Mouse (Mus musculus) gastrocnemius, adult 18-20 months (tissue): ENCODE results near the gene Itprip. TPM values are rescaled to one million over a fixed set of nuclear protein-coding genes. Genes with fewer than 3 reads are reported as not detected.

Source experiments
- DNase-seq: peaks from one replicate; pipeline ENCODE4 v3.0.0; 2021; ENCODE audit warnings: low spot score
- long read RNA-seq, 2 experiments: library from polyadenylated mRNA; stranded (forward); transcript quantifications; one replicate each; pipeline ENCODE4 v2.0.0; 2021
- total RNA-seq, 2 experiments: library from RNA; stranded (reverse); gene quantifications; 2 replicates each; pipeline ENCODE4 v1.2.3; 2021

Gene Itprip
- total RNA-seq = under 1 TPM; 0.50 to 0.90 TPM
- long read RNA-seq, experiment 1, partial matches to known transcripts = 0 of 3 reads
- long read RNA-seq, experiment 1, other reads (novel, unspliced or antisense) = 3 of 3 reads
- long read RNA-seq, experiment 2, partial matches to known transcripts = 0 of 1 reads
- long read RNA-seq, experiment 2, other reads (novel, unspliced or antisense) = 1 of 1 reads

DNA sequence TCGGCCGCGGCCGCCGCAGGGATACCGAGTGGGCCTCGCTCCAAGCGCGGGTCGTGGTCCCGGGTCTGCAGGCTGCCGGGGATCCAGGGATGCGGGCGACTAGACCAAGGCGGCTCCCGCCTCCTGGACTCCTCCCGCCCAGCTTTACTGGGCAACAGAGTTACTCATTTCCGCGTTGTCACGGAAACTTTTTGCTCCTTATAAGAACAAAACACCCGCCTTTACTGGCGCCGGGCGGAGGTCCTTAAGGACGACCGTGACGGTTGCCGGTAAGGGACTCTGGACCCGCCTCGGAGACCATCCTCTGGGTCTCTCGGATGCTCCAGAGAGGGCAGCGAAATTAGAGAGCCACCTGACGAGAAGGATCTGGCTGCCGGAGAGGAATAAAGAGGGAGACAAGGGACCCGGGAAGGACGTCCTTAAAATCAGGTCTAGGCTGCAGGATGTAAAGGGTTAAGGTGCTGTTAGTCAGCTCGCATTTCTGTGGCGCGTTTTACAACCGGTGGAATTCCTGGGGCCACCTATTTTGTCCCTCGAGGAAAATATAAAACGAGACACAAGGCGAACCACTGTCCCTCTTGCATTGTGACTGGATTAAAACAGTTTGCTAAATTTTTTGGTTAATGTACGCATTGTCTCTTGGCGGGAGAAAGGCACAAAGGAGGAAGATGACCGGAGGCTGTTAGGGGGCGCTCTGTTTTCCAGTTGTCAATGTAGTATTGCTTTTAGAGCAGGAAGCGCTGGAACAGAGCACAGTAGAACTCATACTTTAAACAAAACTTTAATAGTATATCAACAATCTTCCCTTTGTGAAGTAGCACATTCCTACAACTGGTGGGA, at the start of gene Itprip, which contains the start of gene Cfap43:
Gene Itprip (minus strand): TSS at position 174 of the 840 bp plus-strand sequence.
Gene Cfap43 (minus strand): TSS at position 162 of the 840 bp plus-strand sequence.
- peak; percentile 78 for DNase-seq

DNA sequence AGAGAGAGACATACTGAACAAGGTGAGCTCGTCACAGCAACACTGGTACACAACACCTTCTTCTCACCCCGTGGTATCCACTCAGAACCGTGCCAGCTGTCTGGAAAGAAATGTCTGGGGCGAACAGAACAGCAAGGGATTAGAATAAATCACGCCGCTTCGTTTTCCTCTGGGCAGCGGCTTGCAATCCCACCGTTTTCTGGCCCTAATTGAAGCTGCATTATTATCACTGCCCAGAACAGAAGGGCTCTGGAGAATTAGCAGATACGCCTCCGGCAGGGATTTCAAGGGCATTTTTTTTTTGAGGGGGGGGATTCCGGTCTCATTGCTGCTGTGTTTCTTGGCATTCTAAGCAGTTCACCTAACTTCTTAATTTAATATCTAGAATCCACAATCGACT, 39.1 kb upstream of the Itprip start:
- DNase-seq = no peak

DNA sequence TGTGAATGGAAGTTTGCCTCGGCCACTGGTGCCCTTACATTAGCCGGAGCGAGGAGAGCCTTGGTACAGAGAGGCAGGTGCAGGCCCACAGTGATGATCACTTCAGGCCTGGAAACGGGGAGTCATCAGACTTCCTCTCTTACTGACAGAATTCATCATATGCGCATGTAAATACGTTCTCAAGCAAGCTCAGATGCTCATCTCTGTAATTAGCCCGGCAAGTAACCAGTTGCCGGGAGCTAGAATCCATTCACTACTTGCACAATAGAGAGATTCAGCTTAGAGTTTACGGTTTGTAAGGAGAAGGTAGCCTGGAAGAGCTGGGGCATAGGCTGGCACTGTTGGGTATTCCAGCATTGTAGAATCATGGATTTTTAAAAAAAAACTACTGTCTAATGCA, 34.1 kb upstream of the Itprip start:
- no peak for DNase-seq

DNA sequence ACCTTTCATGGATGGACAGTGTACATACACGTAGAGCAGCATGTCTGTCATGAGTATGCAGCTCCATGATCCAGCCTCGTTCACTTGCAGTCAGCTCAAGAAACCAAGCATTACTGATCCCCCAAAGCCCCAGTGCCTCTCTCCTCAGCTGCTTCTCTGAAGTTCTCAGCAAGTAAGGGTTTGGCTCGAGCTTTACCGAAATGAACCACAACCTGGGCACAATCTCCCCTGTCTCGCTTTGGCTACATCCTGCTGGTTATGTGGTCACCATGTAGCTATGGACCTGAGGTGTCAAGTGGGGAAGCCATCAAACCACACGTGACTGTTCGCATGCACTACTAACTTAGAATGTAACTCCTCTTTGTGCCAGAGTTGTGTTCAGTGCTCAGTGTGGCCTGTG, 31.8 kb upstream of the Itprip start:
- no peak for DNase-seq

DNA sequence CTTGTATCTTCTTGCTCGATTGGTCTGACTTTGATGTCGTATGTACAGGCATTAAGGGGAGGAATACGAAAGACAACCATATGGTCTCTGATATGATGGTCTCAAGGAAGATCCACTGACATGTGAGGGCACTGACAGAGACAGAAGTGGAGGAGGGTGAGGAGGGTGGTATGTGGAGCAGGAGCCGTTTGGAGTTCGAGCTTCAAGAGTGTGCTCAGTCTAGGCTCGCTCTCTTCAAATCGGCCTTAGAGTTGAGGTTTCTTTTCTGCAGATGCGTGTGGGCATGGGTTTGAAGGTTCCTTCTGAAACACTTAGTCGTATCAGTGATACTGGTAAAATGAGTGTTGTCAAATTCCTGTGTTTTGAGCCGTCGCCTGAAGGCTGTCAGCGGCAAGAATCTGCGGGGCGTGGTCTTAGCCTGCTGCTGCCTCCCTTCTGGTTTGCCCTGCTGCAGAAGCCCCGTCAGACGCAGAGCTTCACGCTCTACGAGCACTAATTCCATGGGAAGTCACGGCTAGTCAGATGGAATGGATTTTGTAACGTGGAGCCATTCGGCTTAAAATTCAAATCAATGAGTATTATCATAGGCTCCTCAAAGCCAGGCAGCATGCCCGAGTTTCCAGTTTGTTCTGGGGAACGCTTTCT, 27.8 kb upstream of the Itprip start:
- no peak for DNase-seq

DNA sequence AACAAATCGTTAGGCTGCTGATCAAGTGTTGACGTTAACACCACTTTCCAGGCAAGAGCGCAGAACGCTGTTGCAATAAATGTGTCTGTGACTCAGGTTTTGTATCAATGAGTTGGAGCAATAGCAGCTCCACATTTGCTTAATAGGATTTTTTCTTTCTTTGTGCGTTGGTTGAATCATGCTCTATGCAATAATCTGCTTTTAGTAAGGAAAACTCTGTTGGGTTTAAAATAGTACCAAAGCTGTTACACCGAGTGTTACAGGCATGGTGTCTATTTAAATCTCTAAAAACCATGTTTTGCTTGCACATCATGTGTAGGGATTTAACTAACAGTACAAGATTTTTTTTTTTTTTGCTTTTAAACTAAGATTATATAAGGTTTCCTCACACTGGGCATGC, 20.3 kb upstream of the Itprip start:
- no peak for DNase-seq

DNA sequence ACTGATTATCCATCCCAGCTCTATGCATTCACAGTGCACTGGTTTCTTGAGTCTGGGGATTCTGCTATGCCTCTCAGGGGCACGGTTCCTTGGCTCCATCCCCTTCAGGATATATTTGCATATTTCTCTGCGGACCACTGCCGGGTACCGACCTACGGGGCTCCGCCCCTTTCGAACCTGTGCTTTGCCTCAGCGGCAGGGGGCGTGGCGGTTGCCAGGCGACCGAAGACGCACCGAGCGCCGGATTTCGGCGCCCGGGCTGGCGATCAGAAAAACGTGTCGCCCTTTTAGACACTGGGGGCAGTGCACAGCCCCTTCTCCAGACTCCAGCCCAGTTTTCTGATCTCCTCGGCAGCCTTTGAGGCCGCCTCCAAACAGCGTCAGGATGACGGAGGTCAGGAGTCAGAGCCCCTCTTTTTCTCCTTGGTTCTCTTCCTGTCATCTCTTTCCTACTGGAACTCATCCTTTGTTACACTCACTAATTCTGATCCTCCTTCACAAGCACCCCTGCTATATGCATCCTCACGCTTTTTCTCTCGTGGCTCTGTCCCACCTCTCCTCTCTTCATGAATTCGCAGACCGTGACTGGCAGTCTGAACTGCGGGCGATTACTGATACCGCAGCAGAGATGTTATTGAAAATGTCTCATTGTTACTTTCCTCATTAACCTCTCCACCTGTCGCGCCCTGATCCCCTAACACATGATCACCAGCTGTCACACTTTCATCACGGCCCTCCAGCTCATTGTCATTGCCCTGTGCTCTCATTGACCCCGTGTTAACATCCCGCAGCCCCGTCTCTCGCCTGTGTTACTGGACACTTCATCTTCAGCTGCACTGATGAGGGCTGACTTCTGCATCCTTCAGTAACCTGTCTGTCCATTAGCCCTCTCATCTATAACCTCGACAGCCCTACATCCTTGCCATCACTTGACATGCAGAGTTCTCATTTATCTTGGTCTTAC, 18.6 kb upstream of the Itprip start, which contains the start of gene Cfap58:
Gene Cfap58 (plus strand): TSS at position 233 of the 964 bp plus-strand sequence.
- DNase-seq = no peak

DNA sequence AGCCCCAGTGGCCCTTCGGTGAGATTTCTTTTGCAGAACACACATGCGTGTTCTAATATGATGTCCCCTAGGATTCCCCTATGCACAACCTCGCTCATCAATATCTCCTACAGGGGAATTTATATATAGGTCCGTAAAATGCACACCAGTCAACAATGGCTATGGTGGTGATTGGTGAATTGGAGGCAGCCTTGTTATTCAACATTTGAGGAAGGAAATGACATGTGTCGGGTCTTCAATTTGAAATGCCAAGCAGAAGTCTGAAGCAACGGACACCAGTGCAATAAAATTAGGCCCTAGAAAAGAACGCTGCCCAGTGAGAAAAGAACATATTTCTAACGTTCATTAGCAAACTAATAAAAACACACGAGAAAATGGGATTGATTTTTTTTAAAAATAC, 17.8 kb upstream of the Itprip start:
- no peak for DNase-seq

DNA sequence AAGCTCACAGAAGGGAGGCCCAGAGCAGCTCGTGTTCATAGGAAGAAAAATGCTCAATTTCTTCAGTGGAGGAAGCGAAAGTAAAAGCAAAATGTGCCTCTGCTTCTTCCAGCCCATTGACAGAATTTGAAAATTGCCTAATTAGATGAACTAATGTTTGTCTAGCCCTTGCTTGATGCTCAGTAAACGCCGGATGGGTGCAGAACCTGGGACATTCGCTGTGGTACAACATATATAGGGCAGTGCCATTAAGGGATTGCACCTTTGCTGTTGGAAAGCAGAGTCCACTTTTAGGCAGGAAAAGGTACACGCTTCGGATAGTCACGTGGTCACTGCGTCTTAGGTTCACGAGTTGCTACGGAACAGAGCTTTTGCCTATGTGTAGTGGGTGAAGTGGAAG, 17.4 kb upstream of the Itprip start:
- no peak for DNase-seq

DNA sequence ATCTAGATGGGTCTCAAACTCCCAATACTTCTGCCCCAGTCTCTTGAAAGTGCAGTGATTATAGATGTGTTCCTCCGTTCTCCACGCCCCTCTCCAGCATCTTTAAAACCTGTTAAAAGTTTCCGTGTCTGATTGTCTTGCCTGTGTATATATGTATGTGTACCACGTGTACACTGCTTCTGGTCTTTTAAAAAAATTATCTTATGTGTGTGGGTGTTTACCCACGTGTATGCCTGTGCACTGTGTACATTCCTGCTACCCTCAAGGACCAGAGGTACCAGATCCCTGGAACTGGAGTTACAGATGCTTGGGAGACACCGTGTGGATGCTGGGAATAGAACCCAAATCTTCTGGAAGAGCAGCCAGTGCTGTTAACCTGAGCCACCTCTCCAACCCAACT, 16.4 kb upstream of the Itprip start:
- no peak for DNase-seq

DNA sequence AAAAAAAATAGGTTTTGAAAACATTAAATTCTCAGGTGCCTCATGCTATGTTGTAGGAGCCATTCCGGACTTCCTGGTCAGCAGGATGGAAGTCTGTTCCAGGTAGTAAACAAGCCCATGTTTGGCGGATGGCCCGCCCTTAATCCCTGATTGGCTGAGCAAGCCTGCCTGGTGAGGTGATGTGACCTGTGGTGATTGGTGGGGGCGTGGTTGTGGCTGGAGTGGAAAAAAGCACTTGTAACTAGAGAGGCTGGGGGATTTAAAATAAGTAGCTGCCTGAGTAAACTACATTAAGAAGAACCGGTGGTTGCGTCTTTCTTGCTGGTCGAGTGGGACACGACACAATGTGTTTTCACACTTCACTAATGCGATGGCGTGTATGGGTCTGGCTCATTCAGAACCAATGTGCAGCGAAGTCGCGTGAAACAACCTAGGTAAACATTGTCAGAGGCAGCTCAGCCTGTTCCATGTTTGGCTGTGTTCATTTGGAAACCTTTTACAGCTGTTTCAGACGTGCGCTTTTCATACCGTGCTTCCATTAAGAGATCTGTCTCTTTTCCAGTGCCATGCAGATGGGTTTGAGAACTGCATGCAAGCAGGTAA, 15.6 kb upstream of the Itprip start:
- DNase-seq = no peak

DNA sequence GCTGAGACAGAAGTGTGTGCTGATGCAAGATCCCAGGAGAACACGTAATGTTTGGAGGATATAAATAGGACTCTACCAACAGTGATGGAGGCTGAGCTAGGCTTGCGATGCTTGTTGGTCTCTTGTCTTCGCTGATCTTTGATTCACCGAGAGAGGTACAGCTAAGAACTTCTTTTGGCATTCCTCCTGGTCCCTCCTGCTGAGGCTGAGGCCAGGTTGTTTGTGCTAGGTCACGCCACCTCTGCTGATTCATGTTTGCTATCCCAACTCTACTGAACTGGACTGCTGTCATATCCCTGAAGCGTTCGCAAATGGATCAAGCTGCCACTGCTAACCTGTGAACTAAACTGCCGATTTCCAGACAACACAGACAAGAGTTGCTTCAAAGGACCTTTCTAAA, 15.0 kb upstream of the Itprip start:
- no peak for DNase-seq

DNA sequence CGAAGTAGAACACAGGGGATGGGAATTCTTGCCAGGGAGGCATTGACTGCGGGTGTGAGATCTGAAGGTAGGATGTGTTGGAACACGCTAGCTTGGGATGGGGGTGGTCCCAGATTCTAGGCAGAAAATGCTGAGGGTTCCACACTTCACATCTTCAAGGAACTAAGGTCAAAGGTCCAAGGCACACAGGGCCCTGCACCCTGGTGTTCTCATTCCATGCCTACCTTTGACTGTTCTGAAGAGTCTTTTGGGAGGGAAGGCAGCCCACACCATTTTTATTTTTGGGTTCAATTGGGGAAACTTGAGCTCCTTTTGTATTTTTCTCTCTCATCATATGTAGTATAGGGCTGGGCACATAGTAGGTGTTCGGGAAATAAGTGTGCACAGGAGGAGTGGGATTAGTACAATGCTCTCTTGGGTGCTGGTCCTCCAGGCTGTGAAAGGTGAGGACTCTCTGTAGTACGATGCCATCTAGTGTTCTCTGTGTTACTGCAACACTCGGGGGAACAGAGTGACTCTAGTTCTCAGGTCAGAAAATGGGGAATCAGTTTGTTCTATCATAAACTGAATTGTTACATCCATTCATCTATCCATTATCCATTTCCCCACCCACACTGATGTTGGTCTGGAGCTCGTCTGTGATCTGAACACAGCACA, 13.0 kb upstream of the Itprip start:
- peak; percentile 19 for DNase-seq

DNA sequence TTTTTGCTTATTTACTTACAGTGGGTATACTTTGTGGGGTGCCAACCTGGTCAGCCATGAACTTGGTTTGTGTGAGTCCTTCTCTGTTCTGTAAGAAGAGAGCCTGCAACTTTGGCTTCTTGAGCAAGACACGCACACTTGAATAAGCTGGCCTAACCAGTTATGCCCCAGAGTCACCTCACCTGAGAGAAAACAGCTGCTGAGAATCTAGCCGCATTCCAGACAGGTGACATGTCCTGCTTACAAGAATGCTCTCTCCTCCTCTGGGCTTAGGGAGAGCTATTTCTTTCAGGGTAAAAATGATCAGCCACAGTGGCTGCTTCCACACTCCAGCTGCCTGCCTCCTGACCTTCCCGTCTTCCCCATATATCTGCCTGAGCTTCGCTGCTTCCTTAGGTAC, 9.9 kb upstream of the Itprip start:
- DNase-seq = no peak

DNA sequence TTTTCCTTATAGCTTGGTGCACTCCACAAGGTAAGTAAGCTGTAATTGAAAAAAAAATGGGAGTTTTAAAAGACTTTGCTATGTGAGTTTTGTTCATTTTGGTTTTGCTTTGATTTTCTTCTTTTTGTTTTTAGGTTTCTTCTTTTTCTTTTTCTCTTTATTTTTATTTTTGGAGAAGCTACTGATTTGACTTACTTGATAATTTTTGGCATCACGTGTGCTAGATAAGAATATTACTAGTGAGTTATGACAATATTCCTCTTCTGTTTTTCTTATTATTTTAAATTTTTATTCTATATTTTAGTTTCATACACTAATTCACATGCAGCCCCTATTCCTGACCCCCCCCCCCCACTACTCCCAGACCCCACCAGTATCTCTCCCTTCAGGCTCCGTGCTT, 7.9 kb upstream of the Itprip start:
- DNase-seq = no peak

DNA sequence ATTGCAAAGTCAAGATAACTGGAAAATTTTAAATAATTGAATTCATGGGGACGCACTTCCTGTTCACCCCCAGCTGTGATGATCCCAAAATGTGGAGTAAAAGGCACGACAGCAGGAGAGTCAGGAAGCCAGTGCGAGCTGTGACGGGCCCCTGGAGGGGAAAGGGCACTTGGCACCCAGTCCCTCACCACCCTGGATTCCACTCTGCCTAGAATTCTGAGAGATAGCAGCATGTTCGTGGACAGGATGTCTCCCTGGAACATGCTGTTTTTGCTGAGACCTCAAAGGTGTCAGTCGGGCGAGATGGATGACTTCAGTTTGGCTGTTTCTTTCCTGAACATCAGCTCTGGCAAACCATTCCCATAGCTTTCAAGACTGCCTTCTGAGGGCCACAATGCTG, 6.7 kb upstream of the Itprip start:
- DNase-seq = no peak

DNA sequence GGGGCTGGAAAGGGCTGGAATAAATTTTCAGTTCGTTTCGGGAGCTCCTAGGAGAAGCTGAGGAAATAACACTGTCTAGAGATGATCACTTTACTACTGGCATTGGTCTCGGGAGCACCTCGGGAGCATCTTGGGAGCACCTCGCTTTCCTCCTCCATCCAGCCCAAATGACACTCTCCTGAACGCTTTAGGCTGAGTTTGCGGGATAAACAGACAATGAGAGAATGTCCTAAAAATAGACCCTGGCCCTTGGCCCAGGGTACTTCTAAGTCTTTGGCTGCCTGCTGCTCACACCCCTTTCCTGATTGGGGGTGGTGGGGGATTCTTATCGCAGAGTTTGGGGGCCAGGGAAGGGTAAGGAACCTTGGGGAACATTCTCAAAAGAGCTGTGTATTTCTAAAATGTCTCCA, 872 bp upstream of the Itprip start:
- no peak for DNase-seq

DNA sequence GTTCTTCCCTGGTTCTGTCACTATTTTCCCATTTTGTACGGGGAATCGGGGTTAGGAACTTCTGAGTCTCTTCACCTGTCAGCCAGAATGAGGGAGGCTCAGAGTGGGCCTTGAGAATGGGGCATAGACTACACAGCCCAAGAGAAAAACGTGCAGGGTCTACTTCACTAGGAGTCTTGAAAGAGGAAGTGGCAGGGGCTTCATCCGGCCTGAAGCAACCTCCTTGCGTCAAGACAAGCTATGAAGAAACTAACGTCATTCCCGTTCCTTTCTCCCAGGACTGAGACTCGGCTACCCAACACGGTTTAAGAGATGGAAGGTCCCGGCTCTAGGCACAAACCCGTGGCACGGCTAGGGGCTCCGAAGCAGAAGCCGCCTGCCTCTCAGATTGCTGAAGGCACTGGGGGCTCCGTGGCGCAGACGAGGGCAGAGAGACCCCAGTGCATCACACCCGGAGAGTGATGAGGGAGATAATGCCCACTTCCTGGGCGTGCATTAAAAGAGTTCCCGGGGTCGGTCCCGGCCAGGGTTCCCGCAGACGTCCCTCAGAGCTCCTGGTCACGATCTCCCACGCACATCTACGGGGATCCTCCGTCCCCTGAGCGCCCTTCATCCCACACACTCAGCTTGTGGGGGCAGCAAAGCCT, 521 bp downstream of the Itprip start:
- no peak for DNase-seq

DNA sequence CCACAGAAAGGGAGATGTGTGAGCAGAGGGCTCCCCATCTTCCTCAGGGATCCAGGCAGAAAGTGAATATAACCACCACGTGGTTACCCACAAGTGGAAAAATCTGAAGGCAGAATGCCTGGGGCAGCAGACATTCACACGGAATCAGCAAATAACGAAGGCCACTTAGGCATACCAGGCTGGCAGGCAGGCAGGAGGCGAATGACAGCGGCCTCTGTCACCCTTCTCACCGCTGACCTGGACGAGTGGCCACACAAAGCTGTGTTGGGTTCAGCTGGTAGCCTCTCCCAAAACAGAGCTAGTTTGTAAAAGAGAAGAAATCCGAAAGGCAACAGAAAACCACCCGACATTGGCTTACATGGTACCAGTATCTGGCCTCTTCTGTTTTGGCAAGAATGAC, 1.1 kb downstream of the Itprip start:
- no peak for DNase-seq

DNA sequence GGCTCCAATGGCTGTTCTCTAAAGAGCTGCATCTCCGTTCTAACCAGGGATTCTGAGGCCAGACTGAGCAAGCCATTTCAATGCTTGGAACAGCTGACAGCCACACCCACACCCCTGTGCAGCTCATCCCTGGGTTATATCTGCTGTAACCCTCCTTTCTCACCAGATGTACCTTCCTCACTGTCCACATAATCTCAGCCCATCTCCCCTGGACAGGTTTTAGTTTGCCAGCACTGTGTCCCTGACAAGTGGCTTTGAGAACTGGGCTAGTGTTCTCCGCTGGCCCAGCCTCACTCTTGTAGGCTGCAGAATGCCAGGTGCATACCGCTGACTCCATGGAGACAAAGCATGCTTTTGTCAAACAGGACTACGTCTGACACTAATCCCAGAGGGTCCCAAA, 1.7 kb downstream of the Itprip start:
- DNase-seq = no peak
